Comparison of ENCODE assay signal across 11 mouse cellular contexts in the genomic region with DNA sequence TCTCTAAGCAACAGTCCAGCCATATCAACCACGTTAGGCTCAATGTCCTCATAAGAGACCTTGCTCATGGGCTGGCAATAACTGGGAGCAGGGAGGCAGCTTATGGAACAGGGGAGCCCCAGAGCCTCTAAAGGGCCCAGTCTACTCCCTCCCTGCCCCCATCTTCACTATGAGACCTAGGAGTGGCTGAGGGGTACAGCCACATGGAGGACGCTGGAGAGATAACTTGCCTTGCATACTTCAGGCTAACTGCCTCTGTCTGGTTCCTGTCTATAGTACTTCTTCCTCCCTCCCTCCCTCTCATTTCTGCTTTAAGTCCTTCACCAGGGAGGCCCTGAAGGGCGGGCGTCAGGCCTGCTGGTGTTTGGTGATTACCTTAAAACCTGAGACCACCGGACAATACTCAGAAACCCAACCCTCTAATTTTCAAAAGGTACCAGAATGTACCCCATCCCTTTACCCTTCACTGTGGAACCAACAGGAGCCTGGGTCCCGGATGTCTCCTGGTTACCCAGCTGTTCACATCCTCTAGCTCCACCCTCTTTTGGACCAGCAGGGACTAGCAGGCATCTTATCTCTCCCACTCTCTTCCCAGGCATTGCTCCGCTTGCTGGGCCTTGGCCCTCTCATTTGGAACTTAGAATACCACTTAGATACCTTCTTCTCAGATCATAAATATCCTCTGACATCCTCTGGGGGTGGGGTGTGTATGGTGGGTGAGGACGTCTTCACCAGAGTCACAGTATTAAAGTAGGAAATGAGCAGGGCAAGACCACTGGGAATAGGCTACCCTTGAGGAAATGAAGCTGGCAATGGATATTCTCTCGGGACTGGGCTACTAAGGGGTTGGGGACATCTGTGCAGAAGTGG. TPM values are rescaled to one million over a fixed set of nuclear protein-coding genes. Genes with fewer than 3 reads are reported as not detected.
DNase-seq lines count a peak whose midpoint lies in the region; ATAC-seq and TF ChIP-seq lines count a peak whose summit lies in the region.
"Had no signal": no experiment of that assay in that cellular context is flagged by ENCODE, and none has a peak within 500 bp of the region (broad histone marks: within the 10 kb centered on the region; RNA-seq: fewer than 3 reads in every experiment).

No protein-coding gene starts in this region.

- no peak for TF ChIP-seq CTCF in layer of hippocampus, adult 2 months (conservative IDR thresholded peaks at IDR 0.05)

- no peak overlapping the region for H3K9ac ChIP-seq in embryonic facial prominence, embryonic 15.5 days

- H3K36me3 ChIP-seq in embryonic facial prominence, embryonic 15.5 days = no peaks in the 10 kb centered on the region
- no peaks in the 10 kb centered on the region for H3K36me3 ChIP-seq in macrophage (ENCODE audit: inconsistent target)

- H3K4me3 ChIP-seq in layer of hippocampus, adult 2 months = no peak overlapping the region
- no peak overlapping the region for H3K4me3 ChIP-seq in embryonic facial prominence, embryonic 15.5 days (replicated peaks)
- H3K4me3 ChIP-seq in macrophage (ENCODE audit: inconsistent target) = no peak overlapping the region

- ATAC-seq in embryonic facial prominence, embryonic 15.5 days (ENCODE audit: insufficient number of reproducible peaks, low FRiP score, low TSS enrichment, low read depth) = no peak

- intact Hi-C loops in gastrocnemius, postnatal 14 days (cut with DNase I; ENCODE audit: low total_unique reads) = no loop called here

- H3K4me2 ChIP-seq in embryonic facial prominence, embryonic 15.5 days (replicated peaks) = no peak overlapping the region

- DNase-seq in gastrocnemius, postnatal 25 days = peak; percentile 4
- DNase-seq in gastrocnemius, postnatal 14 days = no peak
- DNase-seq in layer of hippocampus, adult 2 months (ENCODE audit: low spot score in 2 of 2) = no peak
- DNase-seq in layer of hippocampus, postnatal 14 days (ENCODE audit: low spot score in 2 of 2) = no peak
- no peak for DNase-seq in urinary bladder, postnatal 4 days (ENCODE audit: low spot score in 2 of 2)
- DNase-seq in adrenal gland, postnatal 14 days = no peak
- DNase-seq: cerebellum, adult 11 months had no signal

- 78% methylated on average over 9 of the region's 9 CpGs for WGBS in embryonic facial prominence, embryonic 15.5 days
- WGBS in macrophage (ENCODE audit: missing documents) = 75% methylated on average over 9 of the region's 9 CpGs

- H3K4me1 ChIP-seq in embryonic facial prominence, embryonic 15.5 days = peaks cover 33% of the 10 kb centered on the region

- H3K9me3 ChIP-seq in embryonic facial prominence, embryonic 15.5 days (replicated peaks) = no peaks in the 10 kb centered on the region

- H3K79me2 ChIP-seq in macrophage (ENCODE audit: inconsistent target) = peaks cover 42% of the 10 kb centered on the region

- H3K27me3 ChIP-seq in embryonic facial prominence, embryonic 15.5 days = no peaks in the 10 kb centered on the region

- H3K27ac ChIP-seq in layer of hippocampus, adult 2 months = peak overlapping the region; percentile 71
- peak overlapping the region; percentile 66; the same call in 1 of the 2 replicates for H3K27ac ChIP-seq in embryonic facial prominence, embryonic 15.5 days (replicated peaks)
- H3K27ac ChIP-seq in macrophage = peak overlapping the region; percentile 93

RNA-seq across cellular contexts. Expression of a gene that starts 1.8 kb away (rescaled TPM):
- total RNA-seq in gastrocnemius, postnatal 25 days (2021) = 10 to 100 TPM; 59.1 to 72.0 TPM
- total RNA-seq in gastrocnemius, postnatal 14 days (2021) = 100 to 1,000 TPM; 104 to 119 TPM
- total RNA-seq in layer of hippocampus, adult 2 months (2021) = 100 to 1,000 TPM; 718 to 729 TPM
- total RNA-seq in layer of hippocampus, postnatal 14 days (2021) = 100 to 1,000 TPM; 855 to 871 TPM
- 445 and 456 TPM in 2 replicates for polyA plus RNA-seq in embryonic facial prominence, embryonic 15.5 days (2015; fragmentation: Nextera tagmentation; extraction: Ambion mirVana)
- total RNA-seq in macrophage (2018; cell fraction: chromatin; rRNA removed) = 100 to 1,000 TPM; 129 to 332 (median 233) TPM
- total RNA-seq in macrophage (2018; cell fraction: cytosol; rRNA removed) = 100 to 1,000 TPM; 274 to 542 (median 359) TPM
- total RNA-seq in macrophage (2018; cell fraction: nucleus; rRNA removed) = 100 to 1,000 TPM; 160 to 375 (median 290) TPM
- 216 to 287 TPM (median 286 TPM) in 3 replicates for polyA plus RNA-seq in macrophage (2018)
- 389 and 418 TPM in 2 replicates for total RNA-seq in adrenal gland, postnatal 14 days (2021)

RNA-seq across cellular contexts. Expression of a gene that starts 20.4 kb away (rescaled TPM):
- total RNA-seq in gastrocnemius, postnatal 25 days (2021) = 100 to 1,000 TPM; 262 to 263 TPM
- 100 to 1,000 TPM; 254 to 329 TPM for total RNA-seq in gastrocnemius, postnatal 14 days (2021)
- total RNA-seq in layer of hippocampus, adult 2 months (2021) = 1 to 10 TPM; 5.0 to 6.7 TPM
- total RNA-seq in layer of hippocampus, postnatal 14 days (2021) = 10 to 100 TPM in 1 of 2 experiments, 1 to 10 TPM in 1; 6.2 to 10.5 TPM
- 1.2 and 1.3 TPM in 2 replicates for polyA plus RNA-seq in embryonic facial prominence, embryonic 15.5 days (2015; fragmentation: Nextera tagmentation; extraction: Ambion mirVana)
- total RNA-seq in macrophage (2018; cell fraction: chromatin; rRNA removed) = not detected
- not detected for total RNA-seq in macrophage (2018; cell fraction: cytosol; rRNA removed)
- total RNA-seq in macrophage (2018; cell fraction: nucleus; rRNA removed) = not detected
- not detected in 3 replicates for polyA plus RNA-seq in macrophage (2018)
- 11.4 and 14.8 TPM in 2 replicates for total RNA-seq in adrenal gland, postnatal 14 days (2021)
- total RNA-seq: megakaryocyte-erythroid progenitor cell, adult 5-6 weeks had no signal
- polyA plus RNA-seq: C2C12 had no signal

Comparison
In these comparisons a context has a peak if more than half of its experiments do, and no peak if none do; other contexts are left out.
1. RNA of a gene that starts 20.4 kb away (total RNA-seq): 254 to 329 TPM in gastrocnemius, postnatal 14 days and 262 to 263 TPM in gastrocnemius, postnatal 25 days; 11.4 to 14.8 TPM in adrenal gland, postnatal 14 days, 6.2 to 10.5 TPM in layer of hippocampus, postnatal 14 days and 5.0 to 6.7 TPM in layer of hippocampus, adult 2 months; every median in the first group is over 10 times any median in the second.
2. Peak in every context shown above with its lines, with median percentiles within 50 percentile points of each other: H3K27ac ChIP-seq.